Mouse (Mus musculus): ENCODE measurements around the gene Chd4.

DNA sequence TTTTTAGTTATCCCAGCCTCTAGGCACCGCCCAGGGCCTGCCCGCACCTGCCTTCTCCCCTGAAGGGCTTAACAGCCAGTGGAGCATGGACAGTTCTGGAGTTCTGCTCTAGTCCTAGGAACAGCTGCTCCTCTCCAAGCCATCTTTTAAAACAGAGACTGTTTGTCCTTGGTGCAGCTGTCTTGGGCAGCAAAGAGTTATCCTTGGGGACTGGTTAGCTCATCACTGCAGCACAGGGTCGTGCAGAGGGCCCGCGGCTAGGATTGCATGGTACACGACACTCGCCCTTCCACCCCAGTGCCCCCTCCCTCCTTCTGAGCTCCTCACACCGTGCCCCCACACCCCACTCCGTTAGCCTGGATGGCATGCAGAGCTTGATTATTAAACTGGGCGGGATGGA, 51.5 kb downstream of the Chd4 start:
- TF ChIP-seq CTCF (IDR thresholded peaks at IDR 0.05; ENCODE audit: low read depth, low read length) (no peak), POLR2A (IDR thresholded peaks at IDR 0.05; ENCODE audit: extremely low read depth, insufficient read depth, low read length) (no peak)
